In genomic region chr12:3839662-3840061, GRCm38 (mm10) we compare ENCODE assay signal across 17 mouse cellular contexts.
"Had no signal": no experiment of that assay in that cellular context is flagged by ENCODE, and none has a peak within 500 bp of the region (broad histone marks: within the 10 kb centered on the region; RNA-seq: fewer than 3 reads in every experiment).

No protein-coding gene starts in this region.

- ATAC-seq: midbrain, embryonic 16.5 days had no signal

- H3K9me3 ChIP-seq: midbrain, embryonic 10.5 days; midbrain, embryonic 12.5 days had no signal

- H3K27ac ChIP-seq: midbrain, embryonic 10.5 days; midbrain, embryonic 12.5 days had no signal

- DNase-seq: lung, adult 18-20 months; lung, embryonic 14.5 days; lung, postnatal 10 days; lung, postnatal 4 days; midbrain, embryonic 14.5 days; retina, postnatal 1 day; right cerebral cortex, adult 18-20 months; right cerebral cortex, postnatal 25 days; right cerebral cortex, postnatal 4 days; spleen, adult 18-20 months; thymus, adult 18-20 months; thymus, postnatal 14 days; thymus, postnatal 36 days had no signal

- H3K27me3 ChIP-seq: midbrain, embryonic 12.5 days had no signal

- H3K9ac ChIP-seq: lung, embryonic 14.5 days; midbrain, embryonic 12.5 days had no signal

- H3K4me2 ChIP-seq: lung, embryonic 14.5 days; midbrain, embryonic 12.5 days had no signal

- H3K4me3 ChIP-seq: midbrain, embryonic 10.5 days; midbrain, embryonic 12.5 days; myocyte had no signal
